ENCODE assay signal across 8 mouse cellular contexts in genomic region chr17:35720340-35720727, GRCm38 (mm10). TPM values are rescaled to one million over a fixed set of nuclear protein-coding genes. Genes with fewer than 3 reads are reported as not detected.
A peak's percentile ranks its signal among the peaks of the same experiment; 100 is the strongest.
DNase-seq lines count a peak whose midpoint lies in the region; ATAC-seq and TF ChIP-seq lines count a peak whose summit lies in the region.

No protein-coding gene starts in this region.

- TF ChIP-seq CTCF in kidney, postnatal 0 days (IDR thresholded peaks at IDR 0.05; ENCODE audit: low read depth): no peak

- H3K36me3 ChIP-seq in neural tube, embryonic 11.5 days (ENCODE audit: control insufficient read depth, insufficient read depth, low read length): no peaks in the 10 kb centered on the region
- no peaks in the 10 kb centered on the region for H3K36me3 ChIP-seq in kidney, postnatal 0 days (ENCODE audit: insufficient read depth, low read length)
- H3K36me3 ChIP-seq in midbrain, embryonic 11.5 days (ENCODE audit: control insufficient read depth, insufficient read depth, low read length): no peaks in the 10 kb centered on the region

- WGBS in neural tube, embryonic 11.5 days: 15% methylated on average over 11 of the region's 11 CpGs
- 13% methylated on average over 11 of the region's 11 CpGs for WGBS in kidney, postnatal 0 days
- 26% methylated on average over 11 of the region's 11 CpGs for WGBS in midbrain, embryonic 11.5 days

- H3K9ac ChIP-seq in neural tube, embryonic 11.5 days (ENCODE audit: low read length): no peak overlapping the region
- no peak overlapping the region for H3K9ac ChIP-seq in kidney, postnatal 0 days (ENCODE audit: low read depth, low read length)
- H3K9ac ChIP-seq in midbrain, embryonic 11.5 days (ENCODE audit: low read length): peak overlapping the region; percentile 6; the same call in 1 of the 2 replicates

- H3K27me3 ChIP-seq in neural tube, embryonic 11.5 days (ENCODE audit: control insufficient read depth, insufficient read depth, low read length): no peaks in the 10 kb centered on the region
- no peaks in the 10 kb centered on the region for H3K27me3 ChIP-seq in kidney, postnatal 0 days (ENCODE audit: insufficient read depth, low read length)
- H3K27me3 ChIP-seq in midbrain, embryonic 11.5 days (ENCODE audit: control insufficient read depth, insufficient read depth, low read length): no peaks in the 10 kb centered on the region

- DNase-seq in neural tube, embryonic 11.5 days (ENCODE audit: low spot score): peak; percentile 26
- no peak for DNase-seq in neural tube, embryonic 10.5 days (ENCODE audit: extremely low spot score, low spot score)
- peak; percentile 52 to 56 for DNase-seq in frontal cortex, postnatal 36 days (ENCODE audit: low spot score in 2 of 2)
- peak; percentile 78 for DNase-seq in kidney, postnatal 0 days (ENCODE audit: low spot score)
- DNase-seq in midbrain, embryonic 11.5 days (ENCODE audit: low spot score, missing footprints): no peak
- DNase-seq in thymus, postnatal 10 days (ENCODE audit: low spot score in 2 of 2): no peak
- DNase-seq in spleen, postnatal 10 days (ENCODE audit: low spot score in 2 of 2): no peak
- no peak for DNase-seq in MN1 (ENCODE audit: low spot score)

- no peak overlapping the region for H3K4me3 ChIP-seq in neural tube, embryonic 11.5 days (ENCODE audit: low read depth, low read length)
- no peak overlapping the region for H3K4me3 ChIP-seq in kidney, postnatal 0 days (replicated peaks; ENCODE audit: low read depth, low read length)
- no peak overlapping the region for H3K4me3 ChIP-seq in midbrain, embryonic 11.5 days (ENCODE audit: low read depth, low read length)

- no peak overlapping the region for H3K4me2 ChIP-seq in neural tube, embryonic 11.5 days (ENCODE audit: low read depth)
- no peak overlapping the region for H3K4me2 ChIP-seq in kidney, postnatal 0 days (ENCODE audit: low read length)
- H3K4me2 ChIP-seq in midbrain, embryonic 11.5 days: no peak overlapping the region

- no peaks in the 10 kb centered on the region; the same call in 1 of the 2 replicates for H3K4me1 ChIP-seq in neural tube, embryonic 11.5 days (ENCODE audit: control insufficient read depth, insufficient read depth, low read length)
- 0 out of 2 replicates have a peak, but pooled peaks cover 14% of the 10 kb centered on the region for H3K4me1 ChIP-seq in kidney, postnatal 0 days (replicated peaks; ENCODE audit: insufficient read depth, low read length)
- peaks cover 2% of the 10 kb centered on the region; the same call in 1 of the 2 replicates for H3K4me1 ChIP-seq in midbrain, embryonic 11.5 days (ENCODE audit: control insufficient read depth, insufficient read depth, low read length)

- no peak for ATAC-seq in neural tube, embryonic 11.5 days (ENCODE audit: insufficient read depth, low FRiP score, low TSS enrichment)
- ATAC-seq in kidney, postnatal 0 days (replicated peaks; ENCODE audit: low FRiP score, low read depth): peak; percentile 38
- ATAC-seq in midbrain, embryonic 11.5 days (ENCODE audit: low FRiP score): no peak

- no peaks in the 10 kb centered on the region for H3K9me3 ChIP-seq in neural tube, embryonic 11.5 days (ENCODE audit: control insufficient read depth, low read length)
- no peaks in the 10 kb centered on the region for H3K9me3 ChIP-seq in kidney, postnatal 0 days (replicated peaks; ENCODE audit: low read length)
- no peaks in the 10 kb centered on the region for H3K9me3 ChIP-seq in midbrain, embryonic 11.5 days (ENCODE audit: control insufficient read depth, low read length)

- H3K27ac ChIP-seq in neural tube, embryonic 11.5 days (ENCODE audit: low read depth, low read length): no peak overlapping the region
- peak overlapping the region; percentile 15 for H3K27ac ChIP-seq in kidney, postnatal 0 days
- no peak overlapping the region for H3K27ac ChIP-seq in midbrain, embryonic 11.5 days (ENCODE audit: low read depth, low read length)

RNA-seq across cellular contexts. Expression of gene Ddr1, which starts 15.9 kb away (rescaled TPM):
- polyA plus RNA-seq in neural tube, embryonic 11.5 days (2014; fragmentation: Nextera tagmentation; extraction: Ambion mirVana): 95.8 and 98.1 TPM in 2 replicates
- polyA plus RNA-seq in kidney, postnatal 0 days (2015; fragmentation: Nextera tagmentation; extraction: Ambion mirVana): 89.1 and 94.3 TPM in 2 replicates
- polyA plus RNA-seq in midbrain, embryonic 11.5 days (2014; fragmentation: Nextera tagmentation; extraction: Ambion mirVana): 78.4 and 92.1 TPM in 2 replicates

RNA-seq across cellular contexts. Expression of gene Gtf2h4, which starts 46.8 kb away (rescaled TPM):
- polyA plus RNA-seq in neural tube, embryonic 11.5 days (2014; fragmentation: Nextera tagmentation; extraction: Ambion mirVana): 42.9 and 46.1 TPM in 2 replicates
- 35.6 and 36.5 TPM in 2 replicates for polyA plus RNA-seq in kidney, postnatal 0 days (2015; fragmentation: Nextera tagmentation; extraction: Ambion mirVana)
- polyA plus RNA-seq in midbrain, embryonic 11.5 days (2014; fragmentation: Nextera tagmentation; extraction: Ambion mirVana): 39.3 TPM in 2 replicates

RNA-seq across cellular contexts. Expression of gene Vars2, which starts 52.9 kb away (rescaled TPM):
- polyA plus RNA-seq in neural tube, embryonic 11.5 days (2014; fragmentation: Nextera tagmentation; extraction: Ambion mirVana): 13.1 and 15.0 TPM in 2 replicates
- polyA plus RNA-seq in kidney, postnatal 0 days (2015; fragmentation: Nextera tagmentation; extraction: Ambion mirVana): 12.7 and 13.5 TPM in 2 replicates
- 9.8 and 10.5 TPM in 2 replicates for polyA plus RNA-seq in midbrain, embryonic 11.5 days (2014; fragmentation: Nextera tagmentation; extraction: Ambion mirVana)

Comparison
In these comparisons a context has a peak if more than half of its experiments do, and no peak if none do; other contexts are left out.
1. DNase-seq: peak in neural tube, embryonic 11.5 days (single experiment), frontal cortex, postnatal 36 days (2 of 2) and kidney, postnatal 0 days (single experiment); none in neural tube, embryonic 10.5 days (single experiment), midbrain, embryonic 11.5 days (single experiment), thymus, postnatal 10 days (0 of 2), spleen, postnatal 10 days (0 of 2) and MN1 (single experiment).